Mouse (Mus musculus) stomach, postnatal 0 days (tissue): ENCODE results near the gene Foxred2.

Experiments used
- CTCF ChIP-seq: IDR thresholded peaks from 2 replicates; pipeline ENCODE4 v1.5.1; 2016; ENCODE audit warnings: antibody characterized with exemption, low read depth, mild to moderate bottlenecking, moderate library complexity
- EP300 ChIP-seq: optimal IDR thresholded peaks from 2 replicates; pipeline ENCODE3; 2016; ENCODE audit warnings: antibody characterized with exemption

DNA sequence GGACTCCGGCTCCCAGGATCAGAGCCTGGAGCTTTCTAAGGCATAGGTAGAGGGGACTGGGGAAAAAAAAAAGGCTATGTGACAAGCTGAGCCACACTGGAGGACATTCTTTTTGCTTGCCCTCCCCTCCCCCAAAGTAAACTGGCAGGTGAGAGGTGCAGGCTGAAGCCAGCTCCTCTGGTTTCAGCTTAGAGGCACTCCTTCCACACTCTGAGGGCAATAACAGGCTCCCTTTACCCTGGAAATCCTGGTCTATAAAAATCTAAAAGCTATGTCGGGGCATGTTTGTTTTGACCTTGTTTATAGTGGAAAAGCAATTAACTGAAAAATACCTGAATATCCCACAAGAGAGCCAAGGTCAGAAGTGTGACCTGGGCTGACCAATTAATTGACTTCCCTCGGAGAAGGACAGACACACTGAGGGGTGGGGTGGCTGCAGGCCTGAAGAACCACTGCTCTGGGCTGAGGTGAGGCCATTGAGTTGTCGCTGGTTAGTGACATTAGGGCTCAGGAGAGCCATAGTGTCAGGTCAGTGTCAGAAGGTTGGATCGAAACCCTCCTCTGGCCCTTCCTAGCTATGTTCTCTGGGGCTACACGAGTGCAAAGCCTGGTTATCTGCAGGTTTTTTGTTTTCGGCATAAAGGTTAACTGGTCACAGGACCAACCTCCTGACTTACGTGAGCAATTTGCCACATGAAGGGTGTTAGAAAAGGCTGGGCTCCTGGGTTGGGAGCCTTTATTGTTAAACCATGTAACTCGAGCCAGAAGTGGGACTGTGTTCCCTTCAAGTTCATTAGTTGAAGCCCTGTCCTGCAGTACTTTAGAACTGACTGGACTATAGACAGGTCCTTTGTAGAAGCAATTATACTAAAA is 48.6 kb downstream of the Foxred2 start:
- TF ChIP-seq EP300 (no peak), CTCF (no peak)
